Mouse (Mus musculus) adrenal gland, adult 18-20 months (tissue): Measurements from ENCODE around the gene Bicdl1. TPM values are rescaled to one million over a fixed set of nuclear protein-coding genes. Genes with fewer than 3 reads are reported as not detected.
A peak's percentile ranks its signal among the peaks of the same experiment; 100 is the strongest.
"Not testable (repeated sequence)": the region's sequence is repeated elsewhere in the genome, so short reads cannot be mapped to it uniquely, and the experiment has no call there.

Experiments
- DNase-seq, 2 experiments: peaks; one replicate each; pipeline ENCODE4 v3.0.0; 2021 to 2022; ENCODE audit warnings: low spot score in 2 of 2
- long read RNA-seq, 2 experiments: library from polyadenylated mRNA; stranded (forward); transcript quantifications; one replicate each; pipeline ENCODE4 v2.0.0; 2021
- total RNA-seq, 2 experiments: library from RNA; stranded (reverse); gene quantifications; 1 replicate in 1 of 2; 2 replicates in 1 of 2; pipeline ENCODE4 v1.2.3; 2021

The Bicdl1 gene
- total RNA-seq: 1 to 10 TPM; 6.9 to 9.1 TPM
- long read RNA-seq, experiment 1, partial matches to known transcripts: 0 of 7 reads
- long read RNA-seq, experiment 1, other reads (novel, unspliced or antisense): 2 of 7 reads
- long read RNA-seq, experiment 2, transcript Bicdl1-210 (1 exons, 1,620 nt): major isoform, 6 of 24 reads
- long read RNA-seq, experiment 2, partial matches to known transcripts: 1 of 24 reads
- long read RNA-seq, experiment 2, other reads (novel, unspliced or antisense): 7 of 24 reads

GRCm38 (mm10) chr5:115731001-115731731 is at the start of gene Bicdl1:
Bicdl1 (minus strand) TSS chr5:115731621.
- peak; percentile 81 to 85 for DNase-seq

- no peak for DNase-seq
These were observed 45.5 kb upstream of the Bicdl1 start for GRCm38 (mm10) chr5:115776911-115777310.

- DNase-seq: no peak
These were observed 43.9 kb upstream of the Bicdl1 start for GRCm38 (mm10) chr5:115775350-115775749.

GRCm38 (mm10) chr5:115770048-115770447 is 38.6 kb upstream of the Bicdl1 start:
- no peak for DNase-seq

GRCm38 (mm10) chr5:115769116-115769515 is 37.7 kb upstream of the Bicdl1 start:
- DNase-seq: no peak

GRCm38 (mm10) chr5:115766821-115767220 is 35.4 kb upstream of the Bicdl1 start:
- no peak for DNase-seq

- DNase-seq: no peak
These were observed 32.6 kb upstream of the Bicdl1 start for GRCm38 (mm10) chr5:115763981-115764380.

GRCm38 (mm10) chr5:115760903-115761302 is 29.5 kb upstream of the Bicdl1 start:
- no peak for DNase-seq

- DNase-seq: no peak
These were observed 27.2 kb upstream of the Bicdl1 start for GRCm38 (mm10) chr5:115758431-115759180.

GRCm38 (mm10) chr5:115757516-115757915 is 26.1 kb upstream of the Bicdl1 start:
- DNase-seq: no peak

GRCm38 (mm10) chr5:115755501-115755900 is 24.1 kb upstream of the Bicdl1 start:
- DNase-seq: no peak

- DNase-seq: no peak
These were observed 23.4 kb upstream of the Bicdl1 start for GRCm38 (mm10) chr5:115754831-115755230.

- no peak for DNase-seq
These were observed 21.5 kb upstream of the Bicdl1 start for GRCm38 (mm10) chr5:115752883-115753282.

GRCm38 (mm10) chr5:115751916-115752315 is 20.5 kb upstream of the Bicdl1 start:
- DNase-seq: not testable (repeated sequence)

GRCm38 (mm10) chr5:115748316-115748715 is 16.9 kb upstream of the Bicdl1 start:
- no peak for DNase-seq

GRCm38 (mm10) chr5:115745319-115745718 is 13.9 kb upstream of the Bicdl1 start:
- DNase-seq: no peak

GRCm38 (mm10) chr5:115738032-115738431 is 6.6 kb upstream of the Bicdl1 start:
- no peak for DNase-seq

- no peak for DNase-seq
These were observed 3.1 kb upstream of the Bicdl1 start for GRCm38 (mm10) chr5:115734570-115734969.

GRCm38 (mm10) chr5:115732849-115733216 is 1.4 kb upstream of the Bicdl1 start:
- no peak for DNase-seq

GRCm38 (mm10) chr5:115732176-115732848 is 891 bp upstream of the Bicdl1 start:
- peak; percentile 72 to 81 for DNase-seq

- peak in 1 of 2 experiments; percentile 20 for DNase-seq
These were observed 333 bp upstream of the Bicdl1 start for GRCm38 (mm10) chr5:115731732-115732175.
